Mouse (Mus musculus) bone marrow macrophage, adult 2 months (primary cell): ENCODE measurements around the gene Fnip2.

Source experiments
- CTCF ChIP-seq: IDR thresholded peaks from 2 replicates; pipeline ENCODE4 v1.5.1; 2012; ENCODE audit warnings: low read depth, mild to moderate bottlenecking, low read length, moderate library complexity
- POLR2A ChIP-seq: IDR thresholded peaks from 2 replicates; pipeline ENCODE4 v1.6.1; 2012; ENCODE audit warnings: mild to moderate bottlenecking, low read depth, low read length, borderline replicate concordance

DNA sequence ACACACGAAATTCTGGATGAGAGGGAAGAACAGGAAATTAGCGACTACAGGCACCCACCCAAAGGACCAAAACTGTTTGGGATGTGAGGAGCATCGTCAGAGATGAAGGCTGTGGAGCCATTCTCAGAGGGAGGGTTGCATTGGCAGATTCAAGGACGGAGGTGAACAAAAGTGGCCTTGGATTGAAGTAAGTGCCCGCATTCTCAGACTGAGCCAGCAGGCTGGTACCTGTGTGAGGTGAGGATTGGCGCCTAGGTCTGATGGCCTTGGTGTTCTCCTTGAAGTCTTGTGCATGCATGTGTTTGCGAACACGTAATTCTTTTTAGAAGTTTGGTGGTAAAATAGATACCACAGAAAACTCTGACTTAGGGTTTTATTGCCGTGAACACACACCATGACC lies 133.2 kb downstream of the Fnip2 start:
- TF ChIP-seq POLR2A, result no peak
- TF ChIP-seq CTCF, result no peak
